Mouse (Mus musculus) lung, postnatal 36 days (tissue): ENCODE measurements around the gene Syngr3.
"Not testable (repeated sequence)": the region's sequence is repeated elsewhere in the genome, so short reads cannot be mapped to it uniquely, and the experiment has no call there.

Experiments used
- DNase-seq: peaks from one replicate; pipeline ENCODE4 v3.0.0; 2022; ENCODE audit warnings: mixed read lengths

Syngr3 gene

GRCm38 (mm10) chr17:24676187-24676586 lies 13.6 kb downstream of the Syngr3 start:
- peak; percentile 90 for DNase-seq

- no peak for DNase-seq
Measured at GRCm38 (mm10) chr17:24674277-24674676, 15.5 kb downstream of the Syngr3 start.

- peak; percentile 88 for DNase-seq
Measured at GRCm38 (mm10) chr17:24672141-24672540, 17.6 kb downstream of the Syngr3 start.

GRCm38 (mm10) chr17:24671346-24671745 lies 18.4 kb downstream of the Syngr3 start:
- DNase-seq, result no peak

- no peak for DNase-seq
Measured at GRCm38 (mm10) chr17:24670246-24670844, 19.4 kb downstream of the Syngr3 start.

- peak; percentile 97 for DNase-seq
Measured at GRCm38 (mm10) chr17:24669545-24670245, 20.1 kb downstream of the Syngr3 start, which contains the start of gene Zfp598. Gene Zfp598, plus strand, starts transcription at chr17:24669687.

GRCm38 (mm10) chr17:24669214-24669544 lies 20.6 kb downstream of the Syngr3 start:
- DNase-seq, result not testable (repeated sequence)

- DNase-seq, result peak; percentile 91
Measured at GRCm38 (mm10) chr17:24667416-24667815, 22.3 kb downstream of the Syngr3 start.

GRCm38 (mm10) chr17:24667011-24667410 lies 22.7 kb downstream of the Syngr3 start:
- not testable (repeated sequence) for DNase-seq

GRCm38 (mm10) chr17:24658017-24658758 lies 31.6 kb downstream of the Syngr3 start, which contains the start of gene Npw:
Gene Npw, minus strand, starts transcription at chr17:24658457.
- DNase-seq, result peak; percentile 53

- no peak for DNase-seq
Measured at GRCm38 (mm10) chr17:24654969-24655368, 34.8 kb downstream of the Syngr3 start.

GRCm38 (mm10) chr17:24653967-24654710 lies 35.6 kb downstream of the Syngr3 start:
- peak; percentile 94 for DNase-seq

- no peak for DNase-seq
Measured at GRCm38 (mm10) chr17:24651835-24652234, 37.9 kb downstream of the Syngr3 start.

- DNase-seq, result no peak
Measured at GRCm38 (mm10) chr17:24650766-24651165, 39.0 kb downstream of the Syngr3 start.

- peak; percentile 64 for DNase-seq
Measured at GRCm38 (mm10) chr17:24650070-24650616, 39.6 kb downstream of the Syngr3 start, which contains the start of gene Slc9a3r2. Gene Slc9a3r2, minus strand, starts transcription at chr17:24650327.

GRCm38 (mm10) chr17:24649581-24650069 lies 40.1 kb downstream of the Syngr3 start:
- peak; percentile 78 for DNase-seq

- DNase-seq, result no peak
Measured at GRCm38 (mm10) chr17:24648731-24649377, 40.9 kb downstream of the Syngr3 start.

- DNase-seq, result no peak
Measured at GRCm38 (mm10) chr17:24647493-24647892, 42.3 kb downstream of the Syngr3 start.

GRCm38 (mm10) chr17:24646381-24646780 lies 43.4 kb downstream of the Syngr3 start:
- DNase-seq, result no peak

GRCm38 (mm10) chr17:24645916-24646315 lies 43.8 kb downstream of the Syngr3 start:
- DNase-seq, result peak; percentile 76

GRCm38 (mm10) chr17:24644875-24645721 lies 44.7 kb downstream of the Syngr3 start:
- peak; percentile 83 for DNase-seq
